Mouse (Mus musculus): ENCODE measurements around the gene Speer4d. TPM values are rescaled to one million over a fixed set of nuclear protein-coding genes. Genes with fewer than 3 reads are reported as not detected.
"Not testable (repeated sequence)": the region's sequence is repeated elsewhere in the genome, so short reads cannot be mapped to it uniquely, and the experiment has no call there.

Speer4d gene
- total and polyA plus RNA-seq, 2 experiments from 2014 or later = not detected

DNA sequence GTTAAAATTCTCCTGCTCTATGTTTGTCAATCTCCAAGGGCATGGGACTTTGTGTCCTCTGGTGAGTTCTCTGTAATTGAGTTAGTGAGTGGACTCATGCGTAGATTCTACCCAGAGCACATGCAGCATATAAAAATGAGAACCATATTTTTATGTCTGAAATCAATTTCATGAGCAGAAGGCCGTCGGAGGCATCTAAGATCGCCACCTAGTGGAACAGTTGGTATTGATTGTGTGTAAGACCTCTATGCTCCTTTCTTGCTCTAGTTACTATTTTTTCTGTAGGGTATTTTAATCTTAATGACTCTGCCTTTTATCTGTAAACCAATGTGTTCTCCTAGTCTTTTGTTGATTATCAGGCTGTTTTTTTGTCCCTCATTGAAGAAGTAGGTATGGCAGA lies 18.5 kb upstream of the Speer4d start:
- not testable (repeated sequence) for H3K4me3 ChIP-seq (ENCODE audit: low read depth, low read length); H3K4me2 ChIP-seq (ENCODE audit: low read depth, low read length); H3K27ac ChIP-seq (ENCODE audit: low read depth); H3K36me3 ChIP-seq (replicated peaks; ENCODE audit: control insufficient read depth, insufficient read depth, low read length); ATAC-seq (ENCODE audit: insufficient read depth, low read depth); H3K27me3 ChIP-seq (ENCODE audit: control insufficient read depth, insufficient read depth, low read length); H3K9ac ChIP-seq (replicated peaks; ENCODE audit: low read depth, low read length); H3K4me1 ChIP-seq (ENCODE audit: control insufficient read depth, insufficient read depth); H3K9me3 ChIP-seq (replicated peaks; ENCODE audit: control insufficient read depth, low read length); DNase-seq (ENCODE audit: low spot score)
- WGBS = 30% methylated on average over 4 of the region's 4 CpGs
- 0 out of 2 replicates have a peak, but pooled peaks have one; percentile 20 for TF ChIP-seq CTCF (IDR thresholded peaks at IDR 0.05; ENCODE audit: low read depth)

DNA sequence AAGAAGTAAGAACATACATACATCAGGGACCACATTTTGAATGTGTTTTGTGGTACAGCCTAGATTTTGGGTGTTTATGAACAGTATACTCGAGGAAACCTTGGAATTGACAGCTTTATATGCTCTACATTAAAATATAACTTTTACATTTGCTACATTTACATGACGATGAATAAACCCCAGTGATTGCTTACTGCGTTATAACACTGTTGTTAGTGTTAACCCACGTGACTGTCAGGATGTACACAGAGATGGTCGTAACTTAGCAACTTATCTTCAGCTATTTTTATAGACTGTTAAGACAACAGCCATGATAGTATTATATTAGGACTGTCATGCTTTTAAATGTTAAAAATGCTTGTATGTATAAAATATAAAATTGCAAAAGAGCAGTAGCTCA lies 17.4 kb upstream of the Speer4d start:
- not testable (repeated sequence) for H3K4me3 ChIP-seq (ENCODE audit: low read depth, low read length); H3K36me3 ChIP-seq (replicated peaks; ENCODE audit: control insufficient read depth, insufficient read depth, low read length); H3K9ac ChIP-seq (replicated peaks; ENCODE audit: low read depth, low read length); H3K4me1 ChIP-seq (ENCODE audit: control insufficient read depth, insufficient read depth); H3K27ac ChIP-seq (ENCODE audit: low read depth); H3K27me3 ChIP-seq (ENCODE audit: control insufficient read depth, insufficient read depth, low read length); DNase-seq (ENCODE audit: low spot score); H3K9me3 ChIP-seq (replicated peaks; ENCODE audit: control insufficient read depth, low read length); H3K4me2 ChIP-seq (ENCODE audit: low read depth, low read length)
- peak; percentile 62 for ATAC-seq (ENCODE audit: insufficient read depth, low read depth)
- WGBS = 41% methylated on average over 5 of the region's 5 CpGs

DNA sequence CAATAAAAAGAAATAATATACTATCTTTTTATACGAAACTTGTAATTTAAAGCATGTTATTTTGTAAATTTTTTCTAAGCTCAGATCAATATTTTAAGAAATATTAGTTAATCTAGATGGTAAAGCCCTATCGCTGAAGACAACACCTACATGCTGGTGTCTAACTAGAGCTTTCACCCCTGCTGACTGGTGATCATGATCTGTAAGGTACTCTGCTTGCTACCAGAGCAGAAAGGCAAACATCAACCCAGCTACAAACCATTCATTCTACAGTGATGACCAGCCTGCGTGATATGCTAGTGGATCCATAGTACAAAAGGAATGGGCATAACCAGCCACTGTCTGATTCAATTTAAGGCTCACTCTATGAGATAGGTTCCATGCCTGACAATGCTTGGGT lies 16.9 kb upstream of the Speer4d start:
- H3K9ac ChIP-seq (replicated peaks; ENCODE audit: low read depth, low read length); H3K27ac ChIP-seq (ENCODE audit: low read depth); H3K27me3 ChIP-seq (ENCODE audit: control insufficient read depth, insufficient read depth, low read length); H3K4me2 ChIP-seq (ENCODE audit: low read depth, low read length); H3K4me3 ChIP-seq (ENCODE audit: low read depth, low read length); H3K4me1 ChIP-seq (ENCODE audit: control insufficient read depth, insufficient read depth); DNase-seq (ENCODE audit: low spot score); H3K9me3 ChIP-seq (replicated peaks; ENCODE audit: control insufficient read depth, low read length); H3K36me3 ChIP-seq (replicated peaks; ENCODE audit: control insufficient read depth, insufficient read depth, low read length); ATAC-seq (ENCODE audit: insufficient read depth, low read depth): not testable (repeated sequence)
- WGBS = 53% methylated on average over 3 of the region's 3 CpGs

DNA sequence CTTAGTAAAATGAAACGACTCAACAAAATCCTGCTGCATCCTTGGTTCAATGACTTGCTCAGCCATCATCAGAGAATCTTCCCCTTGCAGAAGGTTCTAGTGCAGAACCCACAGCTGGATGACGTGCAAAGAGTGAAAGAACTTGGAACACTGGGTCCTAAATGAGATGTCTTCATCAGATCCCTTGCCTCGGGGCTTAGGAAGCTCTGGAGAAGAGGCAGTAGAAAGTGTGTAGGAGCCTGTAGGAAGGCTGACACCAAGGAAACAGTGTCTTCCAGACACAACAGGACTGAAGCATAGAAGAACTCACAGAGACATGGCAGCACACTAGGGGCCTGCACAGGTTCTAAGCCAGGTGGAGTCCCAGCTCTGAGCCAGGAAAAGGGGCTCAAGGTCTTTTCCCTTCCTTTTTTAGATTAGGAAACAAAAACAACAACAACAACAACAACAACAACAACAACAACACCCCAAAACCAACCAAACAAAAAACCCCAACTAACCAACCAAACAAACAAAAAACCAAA lies 16.4 kb upstream of the Speer4d start:
- H3K4me2 ChIP-seq (ENCODE audit: low read depth, low read length); H3K4me1 ChIP-seq (ENCODE audit: control insufficient read depth, insufficient read depth); H3K36me3 ChIP-seq (replicated peaks; ENCODE audit: control insufficient read depth, insufficient read depth, low read length); H3K9ac ChIP-seq (replicated peaks; ENCODE audit: low read depth, low read length); H3K27me3 ChIP-seq (ENCODE audit: control insufficient read depth, insufficient read depth, low read length); H3K4me3 ChIP-seq (ENCODE audit: low read depth, low read length); H3K27ac ChIP-seq (ENCODE audit: low read depth); DNase-seq (ENCODE audit: low spot score); H3K9me3 ChIP-seq (replicated peaks; ENCODE audit: control insufficient read depth, low read length): not testable (repeated sequence)
- 0 out of 2 replicates have a peak, but pooled peaks have one; percentile 21 for ATAC-seq (ENCODE audit: insufficient read depth, low read depth)
- 45% methylated on average over 3 of the region's 3 CpGs for WGBS

DNA sequence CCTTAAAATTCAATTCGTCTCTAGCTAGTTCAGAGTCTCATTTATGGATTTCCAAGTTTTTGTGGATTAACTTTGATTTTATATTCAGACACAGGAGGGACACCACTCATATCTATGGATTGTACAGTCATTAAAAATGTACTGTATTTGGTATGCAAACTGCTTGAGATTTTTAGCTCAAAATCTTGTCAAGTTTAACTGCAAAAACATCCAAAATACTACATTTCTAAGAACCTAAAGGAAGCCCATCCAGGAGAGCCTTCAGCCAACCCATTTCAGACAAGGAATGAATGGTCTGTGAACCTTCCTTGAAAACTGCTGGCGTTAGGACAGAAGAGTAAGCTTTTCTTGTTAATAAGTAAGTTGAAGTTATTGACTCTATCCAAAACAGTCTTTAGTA lies 15.9 kb upstream of the Speer4d start:
- not testable (repeated sequence) for H3K4me3 ChIP-seq (ENCODE audit: low read depth, low read length); H3K4me2 ChIP-seq (ENCODE audit: low read depth, low read length); H3K9me3 ChIP-seq (replicated peaks; ENCODE audit: control insufficient read depth, low read length); H3K4me1 ChIP-seq (ENCODE audit: control insufficient read depth, insufficient read depth); DNase-seq (ENCODE audit: low spot score); ATAC-seq (ENCODE audit: insufficient read depth, low read depth); H3K36me3 ChIP-seq (replicated peaks; ENCODE audit: control insufficient read depth, insufficient read depth, low read length); H3K9ac ChIP-seq (replicated peaks; ENCODE audit: low read depth, low read length); H3K27me3 ChIP-seq (ENCODE audit: control insufficient read depth, insufficient read depth, low read length); H3K27ac ChIP-seq (ENCODE audit: low read depth)
- WGBS = 40% methylated on average over 2 of the region's 2 CpGs

DNA sequence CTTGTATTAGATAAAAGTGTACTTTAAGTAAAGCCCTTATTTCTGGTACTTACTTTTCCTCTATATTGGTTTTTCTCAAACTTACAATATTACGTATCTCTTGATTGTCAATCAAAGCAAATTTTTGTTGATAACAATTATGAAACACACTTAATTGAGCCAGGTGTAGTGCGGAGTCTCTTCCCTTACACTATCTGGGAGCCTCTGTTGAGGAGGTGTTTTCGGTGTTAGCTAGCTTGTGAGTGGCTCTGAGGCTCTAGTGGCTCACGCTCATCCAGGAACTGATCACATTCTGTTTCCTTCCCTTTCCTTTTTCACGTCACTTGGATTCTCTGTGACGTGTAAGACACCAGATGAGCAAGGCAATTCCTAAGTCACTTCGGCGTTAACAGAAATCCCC lies 15.3 kb upstream of the Speer4d start:
- WGBS = 59% methylated on average over 8 of the region's 8 CpGs
- not testable (repeated sequence) for H3K36me3 ChIP-seq (replicated peaks; ENCODE audit: control insufficient read depth, insufficient read depth, low read length); DNase-seq (ENCODE audit: low spot score); H3K4me3 ChIP-seq (ENCODE audit: low read depth, low read length); H3K4me2 ChIP-seq (ENCODE audit: low read depth, low read length); H3K9me3 ChIP-seq (replicated peaks; ENCODE audit: control insufficient read depth, low read length); H3K4me1 ChIP-seq (ENCODE audit: control insufficient read depth, insufficient read depth); H3K27ac ChIP-seq (ENCODE audit: low read depth); H3K9ac ChIP-seq (replicated peaks; ENCODE audit: low read depth, low read length); ATAC-seq (ENCODE audit: insufficient read depth, low read depth); H3K27me3 ChIP-seq (ENCODE audit: control insufficient read depth, insufficient read depth, low read length)

DNA sequence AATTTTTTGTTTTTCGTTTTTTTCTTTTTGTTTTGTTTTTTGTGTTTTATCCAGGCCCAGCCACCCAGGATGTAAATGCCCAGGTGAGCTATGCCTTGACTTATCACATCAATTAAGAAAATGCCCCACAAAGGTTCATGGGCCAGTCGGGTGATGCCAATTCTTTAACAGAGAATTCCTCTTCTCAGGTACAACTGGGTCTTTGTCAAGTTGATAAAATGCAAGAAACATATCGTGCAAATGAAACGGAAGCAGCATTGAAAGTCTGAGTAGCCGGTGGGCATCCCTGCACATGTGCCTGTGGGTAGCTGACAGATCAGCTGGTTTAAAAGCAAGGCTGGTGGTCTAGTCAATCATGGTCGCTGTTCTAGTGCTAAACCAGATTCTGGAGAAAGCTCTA lies 12.2 kb upstream of the Speer4d start:
- not testable (repeated sequence) for H3K9ac ChIP-seq (replicated peaks; ENCODE audit: low read depth, low read length); H3K4me1 ChIP-seq (ENCODE audit: control insufficient read depth, insufficient read depth); H3K4me3 ChIP-seq (ENCODE audit: low read depth, low read length); H3K27ac ChIP-seq (ENCODE audit: low read depth); H3K36me3 ChIP-seq (replicated peaks; ENCODE audit: control insufficient read depth, insufficient read depth, low read length); H3K27me3 ChIP-seq (ENCODE audit: control insufficient read depth, insufficient read depth, low read length); DNase-seq (ENCODE audit: low spot score); H3K9me3 ChIP-seq (replicated peaks; ENCODE audit: control insufficient read depth, low read length); H3K4me2 ChIP-seq (ENCODE audit: low read depth, low read length)
- peak; percentile 41; the same call in 1 of the 2 replicates for ATAC-seq (ENCODE audit: insufficient read depth, low read depth)
- 59% methylated on average over 5 of the region's 6 CpGs for WGBS
